Mouse (Mus musculus) neural tube, postnatal 0 days (tissue): ENCODE data around the gene Zkscan17. TPM values are rescaled to one million over a fixed set of nuclear protein-coding genes. Genes with fewer than 3 reads are reported as not detected.

Experiments used
- polyA plus RNA-seq: library from polyadenylated mRNA; unstranded; fragments of >200 nt; fragmentation: Nextera tagmentation; extraction: Ambion mirVana; gene quantifications from 2 replicates; pipeline ENCODE4 v1.2.1, GENCODE M21; 2015

The Zkscan17 gene
- 12.2 and 12.4 TPM in 2 replicates for polyA plus RNA-seq

DNA sequence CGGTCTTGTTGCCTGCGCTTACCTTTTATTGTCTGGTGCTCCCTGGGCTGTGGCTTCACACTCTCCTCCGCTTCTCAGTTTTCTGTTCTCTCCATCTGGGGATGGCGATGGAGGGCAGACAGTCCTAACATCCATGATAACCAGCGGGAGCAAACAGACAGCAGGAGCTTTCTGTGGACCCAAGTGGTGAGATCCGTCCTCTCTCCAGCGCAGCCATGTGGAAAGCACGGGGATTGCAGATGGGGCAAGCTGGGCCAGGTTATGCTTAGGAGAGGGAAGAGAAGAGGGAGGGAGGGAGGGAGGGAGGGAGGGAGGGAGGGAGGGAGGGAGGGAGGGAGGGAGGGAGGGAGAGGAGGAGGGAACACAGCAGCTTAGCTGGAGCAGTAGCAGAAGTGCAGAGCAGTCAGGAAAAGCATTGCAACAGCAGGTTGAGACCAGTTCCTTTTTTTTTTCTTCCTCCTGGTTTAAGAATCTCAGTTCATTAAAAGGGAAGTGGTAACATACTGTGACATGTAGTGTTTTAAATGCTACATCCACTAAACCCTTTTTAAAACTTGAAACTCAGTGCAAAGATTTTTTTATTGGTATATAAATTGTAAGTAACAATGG lies at the start of gene Zkscan17:
Gene Zkscan17 (minus strand): TSS at position 280 of the 609 bp plus-strand sequence.

GRCm38 (mm10) chr11:59576135-59576534 lies 49.6 kb upstream of the Zkscan17 start, which contains the start of gene Olfr222:
Olfr222 (minus strand) TSS chr11:59576235.

DNA sequence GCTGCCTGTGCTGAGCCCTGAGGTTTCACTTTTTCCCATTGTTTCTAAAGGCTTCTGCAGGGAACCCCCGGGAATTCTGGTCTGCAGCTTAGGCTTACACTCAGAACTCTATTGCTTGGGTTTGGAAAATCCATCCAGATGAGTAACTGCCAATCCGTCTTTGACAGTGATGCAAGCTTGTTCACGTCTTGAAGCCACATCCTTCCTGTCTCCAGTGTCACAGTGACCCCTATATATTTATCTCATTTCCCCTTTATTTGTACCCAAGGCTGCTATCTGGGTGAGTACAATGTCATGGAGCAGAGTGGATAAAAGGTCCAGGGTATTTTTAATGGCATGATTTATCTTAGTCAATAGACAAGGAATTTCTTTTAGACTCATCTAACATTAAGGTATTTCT lies 14.8 kb upstream of the Zkscan17 start, which contains the start of gene Nlrp3:
Gene Nlrp3 (plus strand): TSS at position 245 of the 400 bp plus-strand sequence.

GRCm38 (mm10) chr11:59472326-59472677 lies 54.2 kb downstream of the Zkscan17 start, which contains the start of gene Zfp867:
Zfp867 (minus strand) TSS chr11:59472474.

GRCm38 (mm10) chr11:59451086-59451485 lies 75.5 kb downstream of the Zkscan17 start, which contains the start of gene Snap47:
Snap47 (minus strand) TSS chr11:59451186.

DNA sequence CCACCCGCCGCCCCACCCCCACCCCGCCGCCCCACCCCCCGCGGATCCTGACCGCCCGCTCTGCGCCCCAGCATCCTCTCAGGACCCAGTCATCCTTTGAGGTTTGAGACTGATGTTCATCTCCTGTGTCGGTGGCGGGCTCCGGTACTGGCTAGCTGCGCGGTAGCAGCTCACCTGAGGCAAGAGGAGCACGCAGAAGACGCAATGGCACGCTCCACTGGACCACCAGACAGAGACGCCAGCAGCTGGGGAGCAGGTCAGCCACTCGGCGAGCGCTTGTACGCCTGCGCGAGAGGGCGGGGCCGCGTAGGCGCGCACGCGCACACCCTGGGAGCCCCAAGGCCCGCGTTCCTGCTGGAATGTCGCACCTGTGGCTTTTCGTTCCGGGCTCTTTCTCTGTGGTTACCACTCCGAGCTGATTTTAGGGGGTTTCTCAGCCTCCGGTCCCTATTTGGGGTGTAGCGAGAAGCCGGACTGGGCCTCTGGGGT lies 76.8 kb downstream of the Zkscan17 start, which contains the start of gene Jmjd4:
Gene Jmjd4 (plus strand): TSS at position 305 of the 489 bp plus-strand sequence.

Other genes starting within 250 kb of the Zkscan17 start
- not detected in 2 replicates for gene Wnt3a, start 236.0 kb downstream of the Zkscan17 start, polyA plus RNA-seq
- gene Wnt9a, start 219.8 kb downstream of the Zkscan17 start, polyA plus RNA-seq = 2.4 and 3.3 TPM in 2 replicates
- not detected in 2 replicates for gene Prss38, start 151.1 kb downstream of the Zkscan17 start, polyA plus RNA-seq
- 24.2 and 24.3 TPM in 2 replicates for gene Jmjd4, start 76.7 kb downstream of the Zkscan17 start, polyA plus RNA-seq
- gene Snap47, start 75.6 kb downstream of the Zkscan17 start, polyA plus RNA-seq = 539 and 570 TPM in 2 replicates
- gene Zfp867, start 54.3 kb downstream of the Zkscan17 start, polyA plus RNA-seq = 7.2 and 8.0 TPM in 2 replicates
- gene Nlrp3, start 14.8 kb upstream of the Zkscan17 start, polyA plus RNA-seq = 0.22 and 0.24 TPM in 2 replicates
- gene Olfr222, start 49.5 kb upstream of the Zkscan17 start, polyA plus RNA-seq = 0.20 TPM in 1 of 2 replicates, not detected in the other
- gene Olfr223, start 66.5 kb upstream of the Zkscan17 start, polyA plus RNA-seq = not detected in 2 replicates
- gene Mprip, start 134.6 kb upstream of the Zkscan17 start, polyA plus RNA-seq = 54.2 and 58.7 TPM in 2 replicates